Mouse (Mus musculus) testis, postnatal 10 days (tissue): ENCODE data around the gene S100a14.
A peak's percentile ranks its signal among the peaks of the same experiment; 100 is the strongest.

Source experiments
- DNase-seq: peaks from one replicate; pipeline ENCODE4 v3.0.0; 2021; ENCODE audit warnings: low spot score

The S100a14 gene

DNA sequence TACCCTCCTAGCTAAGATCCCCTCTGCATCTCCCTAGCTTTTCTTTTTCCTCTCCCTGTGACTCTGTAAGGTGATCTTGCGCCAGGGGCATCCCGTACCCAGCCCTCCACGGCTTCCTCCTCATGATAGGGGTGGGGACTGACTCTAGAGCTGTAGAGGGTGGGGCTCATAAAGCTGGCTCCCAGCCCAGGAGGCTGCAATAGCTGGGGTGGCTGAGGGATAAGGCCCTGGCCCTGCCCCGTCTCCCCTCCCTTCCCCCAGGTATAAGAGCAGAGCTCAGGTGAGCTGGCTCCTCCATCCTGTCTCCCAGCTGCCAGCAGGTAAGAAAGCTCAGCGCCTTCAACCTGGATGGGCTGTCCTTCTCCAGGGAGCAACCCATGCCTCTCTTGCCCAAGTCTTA, at the start of gene S100a14:
Gene S100a14 (plus strand): TSS at position 277 of the 400 bp plus-strand sequence.
- no peak for DNase-seq

- no peak for DNase-seq
Measured at GRCm38 (mm10) chr3:90486998-90487397, 39.7 kb upstream of the S100a14 start.

DNA sequence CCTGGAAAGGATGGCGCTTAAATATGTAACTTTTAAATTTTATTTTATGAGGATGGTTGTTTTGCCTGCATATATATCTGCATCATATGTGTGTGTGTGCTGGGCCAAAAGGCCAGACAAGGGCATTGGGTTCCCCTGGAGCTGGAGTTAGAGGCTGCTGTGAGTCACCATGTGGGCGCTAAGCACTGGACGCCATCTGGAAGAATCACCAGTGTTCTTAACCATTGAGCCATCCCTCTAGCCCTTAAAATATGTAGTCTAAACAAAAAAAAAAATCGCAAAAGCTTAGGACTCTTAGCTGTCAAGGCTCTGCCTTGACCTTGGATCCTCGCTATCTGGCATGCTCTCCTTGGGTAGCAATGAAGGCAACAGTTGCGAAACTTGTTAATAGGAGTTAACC, 38.1 kb upstream of the S100a14 start:
- DNase-seq = no peak

DNA sequence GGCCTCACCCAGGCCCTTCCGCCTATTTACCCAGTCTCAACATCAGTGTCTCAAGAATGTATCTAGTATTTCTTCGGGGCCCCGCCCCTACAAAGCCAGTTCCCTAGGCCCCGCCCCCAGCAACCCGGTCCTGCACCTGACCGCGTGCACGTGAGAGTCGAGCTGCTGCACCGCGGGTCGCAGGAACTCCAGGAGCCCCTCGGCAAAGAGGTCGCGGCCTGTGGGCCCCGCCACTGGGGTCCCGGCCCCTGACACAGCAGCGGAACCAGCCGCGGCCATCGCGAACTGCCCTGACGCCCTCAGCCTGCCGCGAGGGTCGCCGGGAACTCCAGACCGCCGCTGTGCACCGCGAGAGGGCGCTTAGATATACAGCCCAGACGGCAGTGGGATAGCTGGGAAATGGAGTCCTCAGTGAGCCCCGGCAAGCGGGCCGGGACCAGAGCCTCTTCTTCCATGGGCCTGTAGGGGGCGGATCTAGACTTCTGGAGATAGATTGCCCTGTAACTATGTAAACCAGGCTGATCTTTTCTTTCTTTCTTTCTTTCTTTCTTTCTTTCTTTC, 35.9 kb upstream of the S100a14 start, which contains the start of gene Snapin:
Gene Snapin (minus strand): TSS at position 338 of the 561 bp plus-strand sequence.
- peak; percentile 96 for DNase-seq

DNA sequence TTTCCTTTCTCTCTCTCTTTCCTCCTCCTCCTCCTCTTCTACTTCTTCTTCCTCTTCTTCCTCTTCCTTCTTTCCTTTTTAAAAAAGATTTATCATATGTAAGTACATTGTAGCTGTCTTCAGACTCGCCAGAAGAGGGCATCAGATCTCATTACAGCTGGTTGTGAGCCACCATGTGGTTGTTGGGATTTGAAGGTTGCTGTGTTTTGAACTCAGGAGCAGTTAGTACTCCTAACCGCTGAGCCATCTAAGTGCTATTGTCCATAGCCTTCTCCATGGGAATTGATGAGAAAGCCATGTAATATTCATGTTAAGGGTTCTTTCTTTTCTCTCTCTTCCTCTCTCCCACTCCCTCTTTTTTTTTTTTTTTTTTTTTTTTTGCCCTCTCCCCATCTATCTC, 35.3 kb upstream of the S100a14 start:
- DNase-seq = no peak

DNA sequence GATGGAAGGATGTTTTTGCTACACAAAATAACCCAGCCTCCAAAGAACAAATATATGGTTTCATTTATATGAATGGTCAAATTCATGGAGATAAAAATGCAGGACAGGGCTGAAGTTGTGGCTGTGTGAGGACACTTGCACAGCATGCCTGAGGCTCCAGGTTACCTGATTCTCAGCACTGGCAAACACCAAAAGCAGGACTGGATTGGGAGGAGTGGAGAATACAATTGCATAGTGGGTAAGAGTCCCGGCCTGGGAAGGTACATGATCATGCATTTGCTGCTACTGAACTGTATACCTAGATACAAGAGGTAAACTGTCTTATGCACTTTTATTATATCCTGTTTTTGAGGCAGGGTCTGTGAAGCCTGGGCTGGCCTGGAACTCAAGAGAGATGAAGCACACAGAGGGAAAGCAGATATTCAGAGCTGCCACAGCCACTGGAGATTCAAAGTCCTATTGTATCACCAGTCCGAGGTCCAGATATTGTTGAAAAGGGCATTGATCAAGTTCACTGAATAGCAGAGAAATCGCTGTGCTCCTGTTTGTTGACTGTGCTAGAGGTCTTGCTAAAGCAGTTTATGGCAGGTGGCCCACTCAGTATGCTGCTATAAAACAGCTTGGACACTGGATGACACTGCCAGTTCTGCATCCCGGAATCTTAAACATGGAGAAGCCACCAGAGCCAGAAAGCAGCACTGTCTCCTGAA, 32.7 kb upstream of the S100a14 start:
- no peak for DNase-seq

DNA sequence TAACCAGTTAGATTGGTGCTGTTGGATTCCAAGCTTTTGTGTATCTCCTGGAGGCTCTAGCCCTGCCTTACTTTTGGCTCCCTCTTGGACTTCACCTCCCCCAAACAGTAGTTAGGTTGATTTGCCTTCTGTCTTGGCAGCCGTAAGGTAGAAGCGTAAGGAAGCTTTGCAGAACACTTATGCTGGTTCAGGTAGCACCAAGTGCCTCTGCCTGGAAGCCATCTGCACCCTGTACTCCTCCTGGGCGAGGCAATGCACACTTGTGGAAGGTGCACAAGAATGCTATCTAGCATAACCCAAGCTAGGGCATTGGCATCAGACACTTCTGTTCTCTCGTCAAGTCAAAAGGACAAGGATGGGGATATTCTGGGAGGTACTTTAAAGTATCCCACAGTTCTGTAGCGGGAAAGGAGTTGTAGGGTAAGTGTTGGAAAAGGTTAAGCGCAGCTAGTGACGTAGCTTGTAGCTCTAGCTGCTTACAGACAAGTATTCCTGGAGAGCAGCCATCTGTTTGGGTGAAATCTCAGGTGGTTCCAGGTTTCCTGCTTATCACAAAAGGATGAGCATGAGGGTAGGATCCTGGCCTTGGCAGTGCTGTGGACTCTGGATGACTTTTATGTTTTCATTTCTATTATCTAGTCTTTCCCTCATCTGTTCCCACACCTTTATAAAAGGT, 30.7 kb upstream of the S100a14 start:
- no peak for DNase-seq

GRCm38 (mm10) chr3:90497597-90497996, 29.1 kb upstream of the S100a14 start:
- no peak for DNase-seq

DNA sequence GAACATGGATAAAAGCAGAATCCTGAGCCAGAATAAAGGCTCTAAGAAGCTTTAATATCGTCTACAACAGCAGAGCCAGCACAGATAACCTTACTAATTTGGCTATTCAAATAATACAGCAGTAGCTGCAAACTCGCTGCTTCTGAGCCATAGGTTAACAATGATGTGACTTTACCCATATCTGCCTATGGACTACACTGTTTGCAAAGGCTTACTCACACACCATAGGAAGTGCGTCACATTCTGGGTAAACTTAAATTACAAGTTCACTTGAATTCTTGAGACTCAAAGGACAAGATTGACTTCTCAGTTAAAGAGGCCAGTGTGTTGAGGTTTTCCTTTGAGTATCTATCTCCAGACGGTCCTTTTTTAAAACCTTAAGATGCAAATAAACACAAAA, 23.2 kb upstream of the S100a14 start:
- no peak for DNase-seq

DNA sequence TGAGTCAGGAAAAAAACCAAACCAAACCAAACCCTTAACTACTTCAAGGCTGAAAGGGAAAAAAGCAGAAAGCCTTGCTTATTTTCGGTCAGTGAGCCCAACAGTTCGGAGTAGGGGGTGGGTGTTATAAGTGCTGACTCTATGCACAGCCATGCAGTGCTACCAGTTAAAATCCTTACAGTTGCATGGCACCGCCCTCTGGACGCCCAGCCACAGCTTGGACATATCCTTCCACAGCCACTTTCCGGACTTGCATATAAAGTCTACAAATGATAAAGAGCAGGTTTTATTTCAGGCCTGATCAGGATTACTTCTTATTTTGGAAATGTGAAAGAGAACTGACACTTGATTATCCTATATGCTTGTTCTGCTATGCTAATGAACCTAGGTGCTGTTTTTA, 21.4 kb upstream of the S100a14 start:
- DNase-seq = no peak

DNA sequence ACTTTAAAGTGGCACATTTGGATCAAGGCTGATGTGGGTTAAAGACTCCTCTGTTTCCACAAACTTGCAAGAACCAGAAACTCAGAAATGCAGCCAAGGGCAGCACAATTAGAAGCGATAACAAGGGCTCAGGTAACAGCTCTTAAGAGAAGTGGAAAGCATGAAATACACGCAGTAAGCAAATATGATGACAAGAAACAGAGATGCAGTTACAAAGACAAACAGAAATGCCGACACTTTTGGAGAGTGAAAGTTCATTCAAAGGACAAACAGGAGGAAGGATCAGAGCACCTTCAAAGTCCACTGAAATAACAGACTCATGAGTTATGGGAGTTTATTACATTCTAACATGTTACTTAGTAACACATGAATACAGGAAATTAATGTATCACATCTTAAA, 20.3 kb upstream of the S100a14 start:
- no peak for DNase-seq

GRCm38 (mm10) chr3:90508287-90508949, 18.2 kb upstream of the S100a14 start:
- DNase-seq = no peak

- peak; percentile 100 for DNase-seq
Measured at GRCm38 (mm10) chr3:90508950-90509746, 17.5 kb upstream of the S100a14 start, which contains the start of gene Chtop. TSS of gene Chtop (minus strand) at chr3:90509498.

- DNase-seq = no peak
Measured at GRCm38 (mm10) chr3:90509747-90510123, 16.9 kb upstream of the S100a14 start.

- no peak for DNase-seq
Measured at GRCm38 (mm10) chr3:90512276-90512675, 14.4 kb upstream of the S100a14 start.

DNA sequence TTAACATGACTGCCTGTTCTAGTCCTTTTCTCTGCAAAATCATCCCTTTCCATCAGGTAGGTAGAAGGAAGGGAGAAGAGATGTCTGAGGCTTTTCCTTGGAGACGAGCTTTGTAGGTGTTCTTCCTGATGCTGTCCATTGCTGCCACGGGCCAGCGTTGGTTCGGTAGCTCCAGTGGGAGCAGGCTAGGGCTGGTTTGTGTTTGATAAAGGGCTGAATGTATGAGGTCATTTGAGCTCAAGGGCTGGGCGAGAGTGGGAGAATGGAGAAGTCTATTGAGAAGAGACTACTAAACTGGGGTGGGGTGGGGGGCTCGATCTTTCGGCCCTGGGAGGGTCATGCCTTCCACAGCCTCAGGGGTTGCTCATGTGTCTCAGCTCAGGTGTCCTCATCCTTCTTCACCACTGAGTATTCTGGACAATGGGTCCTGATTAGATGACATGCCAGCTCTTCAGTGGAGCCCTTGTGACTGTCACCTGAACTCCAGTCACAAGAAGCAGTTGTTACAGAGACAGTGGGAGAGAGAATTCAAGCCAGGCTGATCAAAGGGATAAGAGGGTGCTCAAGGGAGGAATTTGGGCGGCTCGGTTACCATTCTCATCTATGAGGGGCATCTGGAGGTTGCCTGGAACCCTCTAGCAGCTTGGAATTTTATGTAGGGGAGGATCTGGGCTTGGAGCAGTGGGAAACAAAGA, 13.6 kb upstream of the S100a14 start:
- no peak for DNase-seq

- DNase-seq = peak; percentile 66
Measured at GRCm38 (mm10) chr3:90513796-90514590, 12.7 kb upstream of the S100a14 start, which contains the start of the genes S100a1 and S100a13. TSS of gene S100a1 (minus strand) at chr3:90514392. TSS of gene S100a13 (plus strand) at chr3:90514435.

DNA sequence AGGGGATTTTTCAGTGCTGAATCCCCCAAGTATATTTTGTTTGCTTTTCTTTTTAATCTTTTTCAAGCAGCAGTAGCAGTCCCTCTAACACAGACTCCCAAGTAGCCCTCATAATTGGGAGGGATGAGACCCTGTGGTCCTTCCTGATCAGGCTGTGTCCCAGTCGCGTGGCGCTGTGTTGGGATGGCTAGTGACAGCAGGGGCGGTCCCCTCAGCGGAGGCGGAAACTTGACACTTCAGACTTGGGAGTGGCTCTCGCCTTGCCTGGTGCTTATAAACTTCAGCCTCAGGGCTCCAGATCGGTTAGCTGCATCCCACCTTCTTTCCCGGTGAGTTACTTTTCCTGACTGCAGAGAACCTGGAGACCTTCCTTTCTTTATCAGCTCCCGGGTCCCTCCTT, 12.0 kb upstream of the S100a14 start:
- peak; percentile 63 for DNase-seq

- DNase-seq = no peak
Measured at GRCm38 (mm10) chr3:90515242-90515641, 11.4 kb upstream of the S100a14 start.

GRCm38 (mm10) chr3:90515789-90516188, 10.9 kb upstream of the S100a14 start:
- DNase-seq = no peak
